Mouse (Mus musculus): Measurements from ENCODE around the gene Mrpl11. TPM values are rescaled to one million over a fixed set of nuclear protein-coding genes. Genes with fewer than 3 reads are reported as not detected.

Gene Mrpl11
- 20.5 TPM for polyA plus RNA-seq (2014; fragmentation: Illumina TruSeq; extraction: RNeasy Lipid Tissue Mini Kit (QIAGEN cat#74804); ENCODE audit: low read depth, low replicate concordance)

GRCm38 (mm10) chr19:4961928-4962601, at the start of gene Mrpl11:
Gene Mrpl11 (plus strand): TSS chr19:4962147.

DNA sequence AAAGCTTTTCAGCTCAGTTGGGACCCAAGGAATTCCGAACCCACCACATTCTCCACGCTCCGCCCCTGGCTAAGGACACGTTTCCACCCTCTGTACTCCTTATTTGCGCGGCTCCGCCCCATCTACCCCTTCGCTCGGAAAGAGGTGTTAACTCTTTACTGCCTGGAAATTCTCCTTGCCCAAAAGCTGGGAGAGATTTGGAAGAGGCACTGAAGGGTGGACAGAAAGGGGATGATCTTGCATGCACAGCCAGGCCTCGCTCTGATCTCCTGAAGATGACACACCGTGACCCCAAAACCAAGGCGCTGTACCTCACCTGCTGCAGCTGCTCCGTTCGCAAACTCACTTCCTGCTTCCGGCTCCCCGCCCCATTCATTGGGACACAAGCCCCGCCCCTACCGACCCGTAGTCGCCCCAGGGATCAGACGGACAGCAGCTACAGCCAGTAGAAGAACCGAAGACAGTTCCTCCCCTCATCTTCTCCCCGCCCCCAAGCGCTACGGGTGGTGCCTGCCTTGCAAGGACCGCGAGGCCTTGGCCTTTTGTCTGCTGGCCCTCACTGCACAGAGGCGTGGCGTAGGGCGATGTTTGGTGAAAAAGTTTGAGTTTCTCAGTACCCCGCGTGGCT, 33.9 kb upstream of the Mrpl11 start, which contains the start of gene Dpp3:
Gene Dpp3 (minus strand): TSS at position 384 of the 628 bp plus-strand sequence.

GRCm38 (mm10) chr19:4942551-4943252, 19.2 kb upstream of the Mrpl11 start, which contains the start of gene Peli3:
Gene Peli3 (minus strand): TSS chr19:4943127.

DNA sequence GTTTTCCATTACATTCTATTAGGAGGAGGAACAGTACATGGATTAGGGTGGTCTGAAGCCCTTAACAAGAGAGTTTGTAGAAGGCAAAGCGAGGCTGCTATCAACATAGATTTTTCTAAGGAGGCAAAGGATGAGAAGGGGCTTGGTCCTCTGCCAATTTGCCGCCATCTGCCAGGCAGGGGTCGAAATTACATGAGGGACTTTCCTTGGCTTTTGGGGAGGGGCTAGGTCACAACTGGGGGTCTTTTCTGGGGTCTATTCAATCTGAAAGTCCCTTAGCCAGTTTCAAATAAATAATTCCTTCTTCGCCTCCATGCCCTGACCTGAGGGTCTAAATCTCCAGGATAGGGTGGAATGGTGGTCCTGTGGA, 28.3 kb downstream of the Mrpl11 start, which contains the start of gene Npas4:
Gene Npas4 (minus strand): TSS at position 61 of the 370 bp plus-strand sequence.

Other genes starting within 250 kb of the Mrpl11 start
- gene Rbm4b, start 205.7 kb upstream of the Mrpl11 start, polyA plus RNA-seq (2014; fragmentation: Illumina TruSeq; extraction: RNeasy Lipid Tissue Mini Kit (QIAGEN cat#74804); ENCODE audit: low read depth, low replicate concordance), result 14.6 TPM
- gene Rbm4, start 168.2 kb upstream of the Mrpl11 start, polyA plus RNA-seq (2014; fragmentation: Illumina TruSeq; extraction: RNeasy Lipid Tissue Mini Kit (QIAGEN cat#74804); ENCODE audit: low read depth, low replicate concordance), result 8.5 TPM
- gene Gm21992, start 150.5 kb upstream of the Mrpl11 start, polyA plus RNA-seq (2014; fragmentation: Illumina TruSeq; extraction: RNeasy Lipid Tissue Mini Kit (QIAGEN cat#74804); ENCODE audit: low read depth, low replicate concordance), result 15.8 TPM
- 5.0 TPM for gene Rbm14, start 150.5 kb upstream of the Mrpl11 start, polyA plus RNA-seq (2014; fragmentation: Illumina TruSeq; extraction: RNeasy Lipid Tissue Mini Kit (QIAGEN cat#74804); ENCODE audit: low read depth, low replicate concordance)
- 1.3 TPM for gene Ccs, start 122.8 kb upstream of the Mrpl11 start, polyA plus RNA-seq (2014; fragmentation: Illumina TruSeq; extraction: RNeasy Lipid Tissue Mini Kit (QIAGEN cat#74804); ENCODE audit: low read depth, low replicate concordance)
- 0.12 TPM for gene Ccdc87, start 122.8 kb upstream of the Mrpl11 start, polyA plus RNA-seq (2014; fragmentation: Illumina TruSeq; extraction: RNeasy Lipid Tissue Mini Kit (QIAGEN cat#74804); ENCODE audit: low read depth, low replicate concordance)
- gene Ctsf, start 107.0 kb upstream of the Mrpl11 start, polyA plus RNA-seq (2014; fragmentation: Illumina TruSeq; extraction: RNeasy Lipid Tissue Mini Kit (QIAGEN cat#74804); ENCODE audit: low read depth, low replicate concordance), result 29.8 TPM
- not detected for gene Actn3, start 84.2 kb upstream of the Mrpl11 start, polyA plus RNA-seq (2014; fragmentation: Illumina TruSeq; extraction: RNeasy Lipid Tissue Mini Kit (QIAGEN cat#74804); ENCODE audit: low read depth, low replicate concordance)
- 18.3 TPM for gene Zdhhc24, start 83.5 kb upstream of the Mrpl11 start, polyA plus RNA-seq (2014; fragmentation: Illumina TruSeq; extraction: RNeasy Lipid Tissue Mini Kit (QIAGEN cat#74804); ENCODE audit: low read depth, low replicate concordance)
- 6.8 TPM for gene Bbs1, start 55.5 kb upstream of the Mrpl11 start, polyA plus RNA-seq (2014; fragmentation: Illumina TruSeq; extraction: RNeasy Lipid Tissue Mini Kit (QIAGEN cat#74804); ENCODE audit: low read depth, low replicate concordance)
- 1.1 TPM for gene Dpp3, start 33.9 kb upstream of the Mrpl11 start, polyA plus RNA-seq (2014; fragmentation: Illumina TruSeq; extraction: RNeasy Lipid Tissue Mini Kit (QIAGEN cat#74804); ENCODE audit: low read depth, low replicate concordance)
- gene Peli3, start 19.0 kb upstream of the Mrpl11 start, polyA plus RNA-seq (2014; fragmentation: Illumina TruSeq; extraction: RNeasy Lipid Tissue Mini Kit (QIAGEN cat#74804); ENCODE audit: low read depth, low replicate concordance), result 0.44 TPM
- gene Npas4, start 28.2 kb downstream of the Mrpl11 start, polyA plus RNA-seq (2014; fragmentation: Illumina TruSeq; extraction: RNeasy Lipid Tissue Mini Kit (QIAGEN cat#74804); ENCODE audit: low read depth, low replicate concordance), result not detected
- gene Slc29a2, start 61.7 kb downstream of the Mrpl11 start, polyA plus RNA-seq (2014; fragmentation: Illumina TruSeq; extraction: RNeasy Lipid Tissue Mini Kit (QIAGEN cat#74804); ENCODE audit: low read depth, low replicate concordance), result not detected
- gene B4gat1, start 76.7 kb downstream of the Mrpl11 start, polyA plus RNA-seq (2014; fragmentation: Illumina TruSeq; extraction: RNeasy Lipid Tissue Mini Kit (QIAGEN cat#74804); ENCODE audit: low read depth, low replicate concordance), result 26.8 TPM
- gene AC124502.3, start 76.7 kb downstream of the Mrpl11 start, polyA plus RNA-seq (2014; fragmentation: Illumina TruSeq; extraction: RNeasy Lipid Tissue Mini Kit (QIAGEN cat#74804); ENCODE audit: low read depth, low replicate concordance), result 0.85 TPM
- gene Brms1, start 79.2 kb downstream of the Mrpl11 start, polyA plus RNA-seq (2014; fragmentation: Illumina TruSeq; extraction: RNeasy Lipid Tissue Mini Kit (QIAGEN cat#74804); ENCODE audit: low read depth, low replicate concordance), result not detected
- 0.16 TPM for gene Rin1, start 88.3 kb downstream of the Mrpl11 start, polyA plus RNA-seq (2014; fragmentation: Illumina TruSeq; extraction: RNeasy Lipid Tissue Mini Kit (QIAGEN cat#74804); ENCODE audit: low read depth, low replicate concordance)
- 0.20 TPM for gene Cd248, start 105.9 kb downstream of the Mrpl11 start, polyA plus RNA-seq (2014; fragmentation: Illumina TruSeq; extraction: RNeasy Lipid Tissue Mini Kit (QIAGEN cat#74804); ENCODE audit: low read depth, low replicate concordance)
- not detected for gene Tmem151a, start 123.4 kb downstream of the Mrpl11 start, polyA plus RNA-seq (2014; fragmentation: Illumina TruSeq; extraction: RNeasy Lipid Tissue Mini Kit (QIAGEN cat#74804); ENCODE audit: low read depth, low replicate concordance)
- 28.2 TPM for gene Yif1a, start 126.4 kb downstream of the Mrpl11 start, polyA plus RNA-seq (2014; fragmentation: Illumina TruSeq; extraction: RNeasy Lipid Tissue Mini Kit (QIAGEN cat#74804); ENCODE audit: low read depth, low replicate concordance)
- gene Cnih2, start 136.4 kb downstream of the Mrpl11 start, polyA plus RNA-seq (2014; fragmentation: Illumina TruSeq; extraction: RNeasy Lipid Tissue Mini Kit (QIAGEN cat#74804); ENCODE audit: low read depth, low replicate concordance), result not detected
- gene Rab1b, start 144.9 kb downstream of the Mrpl11 start, polyA plus RNA-seq (2014; fragmentation: Illumina TruSeq; extraction: RNeasy Lipid Tissue Mini Kit (QIAGEN cat#74804); ENCODE audit: low read depth, low replicate concordance), result 2.5 TPM
- gene Klc2, start 156.4 kb downstream of the Mrpl11 start, polyA plus RNA-seq (2014; fragmentation: Illumina TruSeq; extraction: RNeasy Lipid Tissue Mini Kit (QIAGEN cat#74804); ENCODE audit: low read depth, low replicate concordance), result 1.9 TPM

All from kidney, adult 10 weeks (tissue).